Comparison of ENCODE assay signal across 8 mouse cellular contexts in genomic region chr11:117307895-117308786, GRCm38 (mm10).
DNase-seq lines count a peak whose midpoint lies in the region; ATAC-seq and TF ChIP-seq lines count a peak whose summit lies in the region.

No protein-coding gene starts in this region.

- H3K27me3 ChIP-seq in G1E (ENCODE audit: insufficient read depth, low read length) = no peaks in the 10 kb centered on the region; the same call in 1 of the 2 replicates
- no peaks in the 10 kb centered on the region for H3K27me3 ChIP-seq in embryonic facial prominence, embryonic 15.5 days
- no peaks in the 10 kb centered on the region for H3K27me3 ChIP-seq in hindbrain, postnatal 0 days (ENCODE audit: insufficient read depth, low read length)

- DNase-seq in adrenal gland, adult (ENCODE audit: inconsistent age in 2 of 2, low spot score in 1 of 2) = peak; percentile 85 to 92
- DNase-seq in adrenal gland, postnatal 4 days (ENCODE audit: low spot score in 2 of 2) = no peak
- peak; percentile 74 for DNase-seq in G1E (ENCODE audit: low spot score)
- peak; percentile 42 for DNase-seq in hindbrain, postnatal 0 days (ENCODE audit: low spot score)
- DNase-seq in lung, postnatal 36 days = peak; percentile 58
- DNase-seq in thymus, postnatal 0 days (ENCODE audit: low spot score) = peak; percentile 78
- DNase-seq in cerebellum, adult 9-11 months = no peak

- H3K9me3 ChIP-seq in G1E (replicated peaks) = no peaks in the 10 kb centered on the region; the same call in 1 of the 2 replicates
- H3K9me3 ChIP-seq in embryonic facial prominence, embryonic 15.5 days (replicated peaks) = no peaks in the 10 kb centered on the region
- no peaks in the 10 kb centered on the region for H3K9me3 ChIP-seq in hindbrain, postnatal 0 days (ENCODE audit: low read length)

- 25% methylated on average over 13 of the region's 13 CpGs for WGBS in embryonic facial prominence, embryonic 15.5 days
- 41% methylated on average over 13 of the region's 13 CpGs for WGBS in hindbrain, postnatal 0 days

- H3K4me1 ChIP-seq in G1E (ENCODE audit: insufficient read depth, low read depth, low read length) = peaks cover 64% of the 10 kb centered on the region
- H3K4me1 ChIP-seq in embryonic facial prominence, embryonic 15.5 days = peaks cover 96% of the 10 kb centered on the region
- H3K4me1 ChIP-seq in hindbrain, postnatal 0 days (ENCODE audit: insufficient read depth, low read length) = peaks cover 25% of the 10 kb centered on the region

- no peak overlapping the region for H3K9ac ChIP-seq in embryonic facial prominence, embryonic 15.5 days
- H3K9ac ChIP-seq in hindbrain, postnatal 0 days (replicated peaks; ENCODE audit: low read length) = no peak overlapping the region

- peak overlapping the region; percentile 67 for H3K4me3 ChIP-seq in G1E (ENCODE audit: low read depth, low read length)
- H3K4me3 ChIP-seq in embryonic facial prominence, embryonic 15.5 days (replicated peaks) = no peak overlapping the region
- H3K4me3 ChIP-seq in hindbrain, postnatal 0 days (ENCODE audit: low read length) = no peak overlapping the region

- H3K4me2 ChIP-seq in embryonic facial prominence, embryonic 15.5 days (replicated peaks) = 0 out of 2 replicates have a peak overlapping the region, but pooled peaks have one; percentile 6
- H3K4me2 ChIP-seq in hindbrain, postnatal 0 days (ENCODE audit: low read depth, low read length) = no peak overlapping the region

- peaks cover 37% of the 10 kb centered on the region for H3K36me3 ChIP-seq in G1E (replicated peaks)
- H3K36me3 ChIP-seq in embryonic facial prominence, embryonic 15.5 days = 0 out of 2 replicates have a peak, but pooled peaks cover 7% of the 10 kb centered on the region
- H3K36me3 ChIP-seq in hindbrain, postnatal 0 days (ENCODE audit: insufficient read depth, low read length) = no peaks in the 10 kb centered on the region

- no peak for TF ChIP-seq CTCF in G1E (IDR thresholded peaks at IDR 0.05; ENCODE audit: low read depth, low read length)
- TF ChIP-seq CTCF in hindbrain, postnatal 0 days (IDR thresholded peaks at IDR 0.05; ENCODE audit: low read depth) = peak; percentile 24; the same call in 1 of the 2 replicates

- ATAC-seq in G1E (ENCODE audit: extremely low read depth, insufficient number of reproducible peaks, low FRiP score, poor library complexity, severe bottlenecking) = peak; percentile 76
- peak; percentile 25; the same call in 1 of the 2 replicates for ATAC-seq in embryonic facial prominence, embryonic 15.5 days (ENCODE audit: insufficient number of reproducible peaks, low FRiP score, low TSS enrichment, low read depth)
- peak; percentile 44; the same call in 1 of the 2 replicates for ATAC-seq in hindbrain, postnatal 0 days

- peak overlapping the region; percentile 76 for H3K27ac ChIP-seq in embryonic facial prominence, embryonic 15.5 days (replicated peaks)
- peak overlapping the region; percentile 26; the same call in 1 of the 2 replicates for H3K27ac ChIP-seq in hindbrain, postnatal 0 days

Comparison
In these comparisons a context has a peak if more than half of its experiments do, and no peak if none do; other contexts are left out.
1. DNase-seq: peak in adrenal gland, adult (2 of 2), G1E (single experiment), hindbrain, postnatal 0 days (single experiment), lung, postnatal 36 days (single experiment) and thymus, postnatal 0 days (single experiment); none in adrenal gland, postnatal 4 days (0 of 2) and cerebellum, adult 9-11 months (single experiment).
2. ATAC-seq: peak in every context shown above with its lines; median percentile 76 in G1E; 44 in hindbrain, postnatal 0 days; 25 in embryonic facial prominence, embryonic 15.5 days.